28 mouse cellular contexts compared by ENCODE assay signal in genomic region chr10:117004695-117005094, GRCm38 (mm10). TPM values are rescaled to one million over a fixed set of nuclear protein-coding genes. Genes with fewer than 3 reads are reported as not detected.
A peak's percentile ranks its signal among the peaks of the same experiment; 100 is the strongest.
DNase-seq lines count a peak whose midpoint lies in the region; ATAC-seq lines count a peak whose summit lies in the region.
"Had no signal": no experiment of that assay in that cellular context is flagged by ENCODE, and none has a peak within 500 bp of the region (broad histone marks: within the 10 kb centered on the region; RNA-seq: fewer than 3 reads in every experiment).

No protein-coding gene starts in this region.

- DNase-seq in embryonic facial prominence, embryonic 14.5 days (ENCODE audit: low spot score) = no peak
- no peak for DNase-seq in embryonic facial prominence, embryonic 10.5 days (ENCODE audit: low spot score)
- no peak for DNase-seq in midbrain, embryonic 11.5 days (ENCODE audit: low spot score, missing footprints)
- no peak for DNase-seq in midbrain, embryonic 10.5 days (ENCODE audit: low spot score)
- peak; percentile 71 for DNase-seq in forelimb bud, embryonic 11.5 days (ENCODE audit: low read depth, low spot score)
- DNase-seq in layer of hippocampus, postnatal 25 days (ENCODE audit: extremely low spot score in 1 of 2, low spot score in 1 of 2) = no peak
- DNase-seq in adrenal gland, postnatal 14 days = no peak
- DNase-seq: adrenal gland, postnatal 10 days; cerebellum, adult 8-10 months; cerebellum, postnatal 36 days; gastrocnemius, postnatal 25 days; heart, postnatal 36 days; kidney, adult 2 months; kidney, postnatal 10 days; lung, adult 18-20 months; lung, postnatal 10 days; retina, postnatal 1 day; right cerebral cortex, postnatal 25 days; spleen, adult 18-20 months had no signal

- 60% methylated on average over 5 of the region's 5 CpGs for WGBS in embryonic facial prominence, embryonic 14.5 days
- 80% methylated on average over 5 of the region's 5 CpGs for WGBS in embryonic facial prominence, embryonic 10.5 days
- WGBS in midbrain, embryonic 11.5 days = 81% methylated on average over 5 of the region's 5 CpGs
- 87% methylated on average over 5 of the region's 5 CpGs for WGBS in midbrain, embryonic 10.5 days
- WGBS in limb, embryonic 15.5 days = 46% methylated on average over 5 of the region's 5 CpGs

- no peaks in the 10 kb centered on the region for H3K9me3 ChIP-seq in embryonic facial prominence, embryonic 14.5 days (ENCODE audit: control insufficient read depth, low read length)
- H3K9me3 ChIP-seq in embryonic facial prominence, embryonic 10.5 days = no peaks in the 10 kb centered on the region
- no peaks in the 10 kb centered on the region for H3K9me3 ChIP-seq in midbrain, embryonic 11.5 days (ENCODE audit: control insufficient read depth, low read length)
- no peaks in the 10 kb centered on the region for H3K9me3 ChIP-seq in midbrain, embryonic 10.5 days (replicated peaks)
- H3K9me3 ChIP-seq in limb, embryonic 15.5 days = no peaks in the 10 kb centered on the region
- H3K9me3 ChIP-seq: forebrain, embryonic 10.5 days; heart, embryonic 15.5 days; liver, embryonic 12.5 days had no signal

- ATAC-seq in embryonic facial prominence, embryonic 14.5 days (ENCODE audit: low read depth) = peak; percentile 70; the same call in 1 of the 2 replicates
- ATAC-seq in midbrain, embryonic 11.5 days (ENCODE audit: low FRiP score) = peak; percentile 44
- no peak for ATAC-seq in limb, embryonic 15.5 days (ENCODE audit: insufficient number of reproducible peaks, low FRiP score, low TSS enrichment, low read depth)
- ATAC-seq: forebrain, embryonic 16.5 days; liver, embryonic 12.5 days had no signal

- H3K27ac ChIP-seq in embryonic facial prominence, embryonic 14.5 days (replicated peaks; ENCODE audit: low read depth, low read length) = no peak overlapping the region
- H3K27ac ChIP-seq in embryonic facial prominence, embryonic 10.5 days (replicated peaks) = no peak overlapping the region
- no peak overlapping the region for H3K27ac ChIP-seq in midbrain, embryonic 11.5 days (ENCODE audit: low read depth, low read length)
- no peak overlapping the region for H3K27ac ChIP-seq in midbrain, embryonic 10.5 days (replicated peaks)
- no peak overlapping the region for H3K27ac ChIP-seq in limb, embryonic 15.5 days
- H3K27ac ChIP-seq: forebrain, embryonic 10.5 days; heart, embryonic 15.5 days; liver, embryonic 12.5 days had no signal

- H3K9ac ChIP-seq in embryonic facial prominence, embryonic 14.5 days (ENCODE audit: low read depth, low read length) = no peak overlapping the region
- H3K9ac ChIP-seq in midbrain, embryonic 11.5 days (ENCODE audit: low read length) = no peak overlapping the region
- H3K9ac ChIP-seq in limb, embryonic 15.5 days = 0 out of 2 replicates have a peak overlapping the region, but pooled peaks have one; percentile 3
- H3K9ac ChIP-seq: heart, embryonic 15.5 days; liver, embryonic 12.5 days had no signal

- H3K27me3 ChIP-seq in embryonic facial prominence, embryonic 14.5 days (replicated peaks; ENCODE audit: control insufficient read depth, insufficient read depth, low read length) = no peaks in the 10 kb centered on the region
- no peaks in the 10 kb centered on the region for H3K27me3 ChIP-seq in embryonic facial prominence, embryonic 10.5 days (replicated peaks; ENCODE audit: low read depth, poor library complexity, severe bottlenecking)
- no peaks in the 10 kb centered on the region for H3K27me3 ChIP-seq in midbrain, embryonic 11.5 days (ENCODE audit: control insufficient read depth, insufficient read depth, low read length)
- no peaks in the 10 kb centered on the region for H3K27me3 ChIP-seq in midbrain, embryonic 10.5 days (ENCODE audit: low read depth, poor library complexity, severe bottlenecking)
- no peaks in the 10 kb centered on the region for H3K27me3 ChIP-seq in limb, embryonic 15.5 days
- H3K27me3 ChIP-seq: heart, embryonic 15.5 days had no signal

- no peak overlapping the region for H3K4me2 ChIP-seq in embryonic facial prominence, embryonic 14.5 days (ENCODE audit: low read depth, low read length)
- H3K4me2 ChIP-seq in midbrain, embryonic 11.5 days = no peak overlapping the region
- H3K4me2 ChIP-seq in limb, embryonic 15.5 days = no peak overlapping the region
- H3K4me2 ChIP-seq: heart, embryonic 15.5 days; liver, embryonic 12.5 days had no signal

- H3K4me1 ChIP-seq in embryonic facial prominence, embryonic 14.5 days (ENCODE audit: control insufficient read depth, insufficient read depth, low read length) = no peaks in the 10 kb centered on the region
- no peaks in the 10 kb centered on the region for H3K4me1 ChIP-seq in embryonic facial prominence, embryonic 10.5 days
- no peaks in the 10 kb centered on the region for H3K4me1 ChIP-seq in midbrain, embryonic 11.5 days (ENCODE audit: control insufficient read depth, insufficient read depth, low read length)
- no peaks in the 10 kb centered on the region for H3K4me1 ChIP-seq in midbrain, embryonic 10.5 days
- 0 out of 2 replicates have a peak, but pooled peaks cover 14% of the 10 kb centered on the region for H3K4me1 ChIP-seq in limb, embryonic 15.5 days
- H3K4me1 ChIP-seq: forebrain, embryonic 10.5 days; liver, embryonic 12.5 days had no signal

- H3K4me3 ChIP-seq in embryonic facial prominence, embryonic 14.5 days (ENCODE audit: low read depth, low read length) = no peak overlapping the region
- H3K4me3 ChIP-seq in embryonic facial prominence, embryonic 10.5 days = no peak overlapping the region
- H3K4me3 ChIP-seq in midbrain, embryonic 11.5 days (ENCODE audit: low read depth, low read length) = no peak overlapping the region
- H3K4me3 ChIP-seq in midbrain, embryonic 10.5 days = no peak overlapping the region
- no peak overlapping the region for H3K4me3 ChIP-seq in limb, embryonic 15.5 days
- H3K4me3 ChIP-seq: forebrain, embryonic 10.5 days; heart, embryonic 15.5 days; liver, embryonic 12.5 days had no signal

- H3K36me3 ChIP-seq in embryonic facial prominence, embryonic 14.5 days (ENCODE audit: control insufficient read depth, insufficient read depth, low read length) = no peaks in the 10 kb centered on the region
- H3K36me3 ChIP-seq in embryonic facial prominence, embryonic 10.5 days (replicated peaks) = no peaks in the 10 kb centered on the region
- H3K36me3 ChIP-seq in midbrain, embryonic 11.5 days (ENCODE audit: control insufficient read depth, insufficient read depth, low read length) = no peaks in the 10 kb centered on the region
- H3K36me3 ChIP-seq in midbrain, embryonic 10.5 days = no peaks in the 10 kb centered on the region
- H3K36me3 ChIP-seq in limb, embryonic 15.5 days = no peaks in the 10 kb centered on the region
- H3K36me3 ChIP-seq: forebrain, embryonic 10.5 days; heart, embryonic 15.5 days; liver, embryonic 12.5 days had no signal

RNA-seq across cellular contexts. Expression of gene Best3, which starts 18.6 kb away (rescaled TPM):
- polyA plus RNA-seq in embryonic facial prominence, embryonic 14.5 days (2014; fragmentation: Nextera tagmentation; extraction: Ambion mirVana) = 2.3 and 4.6 TPM in 2 replicates
- 0.09 and 0.33 TPM in 2 replicates for polyA plus RNA-seq in embryonic facial prominence, embryonic 10.5 days (2016; fragmentation: Nextera tagmentation; extraction: Ambion mirVana)
- polyA plus RNA-seq in midbrain, embryonic 11.5 days (2014; fragmentation: Nextera tagmentation; extraction: Ambion mirVana) = 0.12 TPM in 1 of 2 replicates, not detected in the other
- polyA plus RNA-seq in midbrain, embryonic 10.5 days (2016; fragmentation: Nextera tagmentation; extraction: Ambion mirVana) = 0.12 TPM in 2 replicates
- polyA plus RNA-seq in limb, embryonic 15.5 days (2015; fragmentation: Nextera tagmentation; extraction: Ambion mirVana) = 0.90 and 2.6 TPM in 2 replicates
- total RNA-seq in layer of hippocampus, postnatal 25 days (2021) = 1 to 10 TPM; 1.8 to 2.7 TPM
- total RNA-seq in adrenal gland, postnatal 14 days (2021) = 0.26 and 0.45 TPM in 2 replicates
- polyA plus RNA-seq: forebrain, embryonic 10.5 days; forebrain, embryonic 16.5 days; liver, embryonic 12.5 days; thymus, postnatal 0 days had no signal

RNA-seq across cellular contexts. Expression of gene Gm10271, which starts 32.3 kb away (rescaled TPM):
- not detected in 2 replicates for polyA plus RNA-seq in embryonic facial prominence, embryonic 14.5 days (2014; fragmentation: Nextera tagmentation; extraction: Ambion mirVana)
- not detected in 2 replicates for polyA plus RNA-seq in embryonic facial prominence, embryonic 10.5 days (2016; fragmentation: Nextera tagmentation; extraction: Ambion mirVana)
- polyA plus RNA-seq in midbrain, embryonic 11.5 days (2014; fragmentation: Nextera tagmentation; extraction: Ambion mirVana) = not detected in 2 replicates
- not detected in 2 replicates for polyA plus RNA-seq in midbrain, embryonic 10.5 days (2016; fragmentation: Nextera tagmentation; extraction: Ambion mirVana)
- not detected in 2 replicates for polyA plus RNA-seq in limb, embryonic 15.5 days (2015; fragmentation: Nextera tagmentation; extraction: Ambion mirVana)
- not detected for total RNA-seq in layer of hippocampus, postnatal 25 days (2021)
- not detected in 2 replicates for total RNA-seq in adrenal gland, postnatal 14 days (2021)
- total RNA-seq: adrenal gland, postnatal 10 days; gastrocnemius, postnatal 25 days; heart, adult 8-10 months; heart, postnatal 36 days; left cerebral cortex, postnatal 14 days had no signal
- polyA plus RNA-seq: forebrain, embryonic 10.5 days; forebrain, embryonic 16.5 days; heart, embryonic 15.5 days; intestine, embryonic 14.5 days; kidney, adult 2 months; liver, embryonic 12.5 days; thymus, postnatal 0 days had no signal

RNA-seq across cellular contexts. Expression of gene Lrrc10, which starts 40.4 kb away (rescaled TPM):
- not detected in 2 replicates for polyA plus RNA-seq in embryonic facial prominence, embryonic 14.5 days (2014; fragmentation: Nextera tagmentation; extraction: Ambion mirVana)
- 0.14 TPM in 1 of 2 replicates, not detected in the other for polyA plus RNA-seq in embryonic facial prominence, embryonic 10.5 days (2016; fragmentation: Nextera tagmentation; extraction: Ambion mirVana)
- 0.15 TPM in 1 of 2 replicates, not detected in the other for polyA plus RNA-seq in midbrain, embryonic 11.5 days (2014; fragmentation: Nextera tagmentation; extraction: Ambion mirVana)
- 0.11 TPM in 1 of 2 replicates, not detected in the other for polyA plus RNA-seq in midbrain, embryonic 10.5 days (2016; fragmentation: Nextera tagmentation; extraction: Ambion mirVana)
- not detected in 2 replicates for polyA plus RNA-seq in limb, embryonic 15.5 days (2015; fragmentation: Nextera tagmentation; extraction: Ambion mirVana)
- under 1 TPM in 1 of 2 experiments, not detected in 1; 0.33 TPM for total RNA-seq in layer of hippocampus, postnatal 25 days (2021)
- not detected in 2 replicates for total RNA-seq in adrenal gland, postnatal 14 days (2021)
- total RNA-seq: adrenal gland, postnatal 10 days; gastrocnemius, postnatal 25 days; left cerebral cortex, postnatal 14 days had no signal
- polyA plus RNA-seq: forebrain, embryonic 10.5 days; forebrain, embryonic 16.5 days; intestine, embryonic 14.5 days; liver, embryonic 12.5 days; thymus, postnatal 0 days had no signal

RNA-seq across cellular contexts. Expression of gene Rab3ip, which starts 54.1 kb away (rescaled TPM):
- polyA plus RNA-seq in embryonic facial prominence, embryonic 14.5 days (2014; fragmentation: Nextera tagmentation; extraction: Ambion mirVana) = 28.6 and 29.9 TPM in 2 replicates
- 36.5 and 37.3 TPM in 2 replicates for polyA plus RNA-seq in embryonic facial prominence, embryonic 10.5 days (2016; fragmentation: Nextera tagmentation; extraction: Ambion mirVana)
- polyA plus RNA-seq in midbrain, embryonic 11.5 days (2014; fragmentation: Nextera tagmentation; extraction: Ambion mirVana) = 41.1 and 44.3 TPM in 2 replicates
- 43.2 and 47.3 TPM in 2 replicates for polyA plus RNA-seq in midbrain, embryonic 10.5 days (2016; fragmentation: Nextera tagmentation; extraction: Ambion mirVana)
- 25.0 and 29.2 TPM in 2 replicates for polyA plus RNA-seq in limb, embryonic 15.5 days (2015; fragmentation: Nextera tagmentation; extraction: Ambion mirVana)
- 10 to 100 TPM; 62.3 to 65.7 TPM for total RNA-seq in layer of hippocampus, postnatal 25 days (2021)
- total RNA-seq in adrenal gland, postnatal 14 days (2021) = 48.4 and 50.5 TPM in 2 replicates

RNA-seq across cellular contexts. Expression of gene Cct2, which starts 58.9 kb away (rescaled TPM):
- 266 and 276 TPM in 2 replicates for polyA plus RNA-seq in embryonic facial prominence, embryonic 14.5 days (2014; fragmentation: Nextera tagmentation; extraction: Ambion mirVana)
- 350 and 352 TPM in 2 replicates for polyA plus RNA-seq in embryonic facial prominence, embryonic 10.5 days (2016; fragmentation: Nextera tagmentation; extraction: Ambion mirVana)
- polyA plus RNA-seq in midbrain, embryonic 11.5 days (2014; fragmentation: Nextera tagmentation; extraction: Ambion mirVana) = 337 and 338 TPM in 2 replicates
- polyA plus RNA-seq in midbrain, embryonic 10.5 days (2016; fragmentation: Nextera tagmentation; extraction: Ambion mirVana) = 290 and 327 TPM in 2 replicates
- 210 and 233 TPM in 2 replicates for polyA plus RNA-seq in limb, embryonic 15.5 days (2015; fragmentation: Nextera tagmentation; extraction: Ambion mirVana)
- 100 to 1,000 TPM; 175 to 190 TPM for total RNA-seq in layer of hippocampus, postnatal 25 days (2021)
- total RNA-seq in adrenal gland, postnatal 14 days (2021) = 224 and 240 TPM in 2 replicates
